Mouse (Mus musculus) cerebellum, postnatal 14 days (tissue): ENCODE results near the gene Gm9999.
"Not testable (repeated sequence)": the region's sequence is repeated elsewhere in the genome, so short reads cannot be mapped to it uniquely, and the experiment has no call there.

Experiments
- DNase-seq, 2 experiments: peaks; one replicate each; pipeline ENCODE4 v3.0.0; 2021; ENCODE audit warnings: mixed read lengths in 2 of 2

The Gm9999 gene

GRCm38 (mm10) chr7:46983280-46983679 lies at the start of gene Gm9999:
Gm9999 (plus strand) TSS chr7:46983580.
- DNase-seq, result no peak

DNA sequence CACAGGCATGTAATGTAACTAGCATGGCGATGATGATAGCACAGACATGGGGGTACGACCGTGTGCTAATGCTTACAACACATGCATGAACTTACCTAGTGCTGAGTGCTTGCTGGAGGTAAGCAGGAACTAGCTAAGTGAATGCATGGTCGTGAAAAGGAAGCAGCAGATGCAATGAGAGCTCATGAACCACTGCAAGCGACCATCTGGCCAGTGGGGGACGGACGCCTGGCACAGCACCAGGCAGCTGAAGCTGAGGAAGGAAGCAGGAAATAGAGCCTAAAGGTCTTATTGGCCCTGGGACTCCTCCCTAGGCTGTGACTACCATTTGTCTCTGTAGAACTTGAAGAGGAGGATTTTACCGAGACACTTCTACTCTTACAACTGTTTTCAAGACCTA lies 48.6 kb upstream of the Gm9999 start:
- DNase-seq, result peak in 1 of 2 experiments; percentile 15

DNA sequence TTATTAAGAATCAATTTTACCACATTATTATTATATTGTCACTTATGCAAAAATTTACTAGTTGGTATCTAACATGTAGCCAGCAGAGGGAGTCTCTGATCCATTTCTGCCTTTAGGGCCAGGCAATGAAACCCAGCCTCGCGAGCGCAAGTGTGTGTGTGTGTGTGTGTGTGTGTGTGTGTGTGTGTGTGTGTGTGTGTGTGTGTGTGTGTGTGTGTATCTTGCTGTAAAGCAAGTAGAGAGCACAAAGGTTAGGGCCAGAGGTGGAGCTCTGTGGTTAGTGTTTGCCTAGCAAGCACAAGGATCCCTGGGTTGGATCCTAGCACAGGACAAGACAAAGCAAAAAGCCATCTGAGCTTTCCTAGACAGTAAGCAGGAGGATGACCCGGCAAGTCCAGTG lies 47.5 kb upstream of the Gm9999 start:
- peak; percentile 40 to 59 for DNase-seq

DNA sequence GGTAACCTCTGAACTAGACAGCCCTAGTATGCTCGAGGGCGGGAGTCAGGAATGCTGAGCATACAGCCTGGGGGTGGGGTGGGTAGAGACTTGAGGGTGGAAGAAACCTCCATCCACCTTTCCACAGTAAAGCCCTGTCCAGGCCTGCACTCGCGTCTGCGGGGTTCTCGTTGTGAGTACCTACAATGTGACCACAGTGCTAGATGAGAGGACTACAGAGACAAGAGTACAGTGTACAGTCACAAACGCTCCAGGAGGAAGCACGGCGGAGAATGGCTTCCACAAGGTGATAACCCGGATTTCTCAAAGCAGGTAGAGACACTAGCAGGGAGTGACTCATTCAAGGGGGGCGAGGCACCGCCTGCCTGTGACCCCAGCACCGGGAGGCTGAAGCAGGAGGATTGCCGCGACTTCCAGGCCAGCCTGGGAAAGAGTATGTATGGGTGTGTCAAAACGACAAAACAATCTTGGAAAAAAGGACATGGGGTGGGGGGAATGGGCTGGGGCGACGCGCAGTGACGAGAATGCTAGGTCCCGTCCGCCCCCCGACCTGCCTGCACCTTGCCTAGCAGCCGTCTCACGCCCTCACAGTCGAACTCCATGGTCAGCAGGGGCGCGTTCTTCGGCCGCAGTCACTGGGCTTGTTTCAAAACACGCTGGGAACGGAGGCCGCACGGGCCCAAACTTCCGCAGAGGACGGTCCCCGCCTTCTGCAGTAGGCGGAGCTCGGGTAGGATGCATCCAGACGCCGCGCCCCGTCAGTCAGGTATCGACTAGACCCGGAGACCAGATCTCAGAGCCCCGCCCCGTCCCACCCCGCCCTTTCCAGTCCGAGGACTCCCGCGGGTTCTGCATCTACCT lies 25.3 kb upstream of the Gm9999 start, which contains the start of gene Uevld:
TSS of gene Uevld (minus strand) at position 697 of the 861 bp plus-strand sequence.
- peak; percentile 97 to 98 for DNase-seq

- peak; percentile 13 to 22 for DNase-seq
Measured at GRCm38 (mm10) chr7:46958853-46959252, 24.5 kb upstream of the Gm9999 start.

DNA sequence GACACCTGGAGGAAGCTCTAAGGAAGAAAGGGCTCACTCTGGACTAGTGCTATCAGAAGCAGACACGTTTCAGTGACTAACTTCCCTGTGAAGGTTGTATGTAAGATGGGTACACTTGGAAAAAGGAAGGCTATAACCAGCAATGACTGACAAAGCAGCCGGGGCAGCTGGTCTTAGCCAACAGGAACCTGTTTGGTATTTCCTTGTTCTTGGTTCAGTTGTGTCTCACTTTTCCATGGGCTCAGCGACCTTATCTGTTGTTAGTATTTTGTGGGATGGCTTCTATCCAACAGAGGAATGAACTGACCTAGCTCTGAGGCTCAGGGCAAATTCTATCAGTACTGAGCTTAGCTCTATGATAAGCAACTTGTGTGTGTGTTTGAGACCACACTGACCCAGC lies 22.4 kb upstream of the Gm9999 start:
- no peak for DNase-seq

DNA sequence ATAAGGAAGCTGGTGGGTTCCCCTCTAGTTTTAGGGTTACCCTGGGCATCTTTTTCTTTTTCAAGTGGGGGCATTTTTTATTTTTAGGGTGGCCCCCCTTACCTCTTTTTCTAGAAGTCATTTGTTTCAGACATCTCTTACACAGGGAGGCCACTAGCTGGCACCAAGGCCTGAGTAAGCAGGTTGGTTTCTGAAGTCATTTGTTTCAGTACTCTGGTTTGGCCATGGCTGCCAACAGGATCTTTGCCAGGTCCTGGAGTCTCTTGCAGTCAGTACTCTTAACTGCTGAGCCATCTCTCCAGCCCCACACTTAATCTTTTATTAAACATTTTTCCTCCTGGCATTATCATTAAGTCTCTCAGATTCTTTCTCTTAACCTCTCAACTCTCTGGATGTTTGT lies 21.2 kb upstream of the Gm9999 start:
- DNase-seq, result peak; percentile 39 to 57

GRCm38 (mm10) chr7:46962806-46963618 lies 20.4 kb upstream of the Gm9999 start:
- DNase-seq, result peak; percentile 83 to 84

DNA sequence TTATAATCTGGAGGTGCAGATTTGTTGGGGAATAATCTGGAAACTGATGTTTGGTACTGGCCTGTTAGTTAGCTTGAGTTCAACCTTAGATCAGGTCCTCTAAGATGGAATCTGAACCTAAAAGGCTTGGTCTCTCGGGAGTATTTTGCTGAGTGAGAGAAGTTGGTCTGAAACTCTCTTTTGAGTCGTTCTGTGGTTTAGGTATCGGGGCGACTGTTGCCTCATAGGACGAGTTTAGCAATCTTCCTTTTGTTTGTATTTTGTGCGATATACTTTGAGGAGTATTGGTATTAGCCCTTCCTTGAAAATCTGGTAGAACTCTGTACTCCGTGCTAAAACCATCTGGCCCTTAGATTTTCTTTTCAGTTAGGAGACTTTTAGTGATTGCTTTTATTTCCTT lies 19.3 kb upstream of the Gm9999 start:
- no peak for DNase-seq

DNA sequence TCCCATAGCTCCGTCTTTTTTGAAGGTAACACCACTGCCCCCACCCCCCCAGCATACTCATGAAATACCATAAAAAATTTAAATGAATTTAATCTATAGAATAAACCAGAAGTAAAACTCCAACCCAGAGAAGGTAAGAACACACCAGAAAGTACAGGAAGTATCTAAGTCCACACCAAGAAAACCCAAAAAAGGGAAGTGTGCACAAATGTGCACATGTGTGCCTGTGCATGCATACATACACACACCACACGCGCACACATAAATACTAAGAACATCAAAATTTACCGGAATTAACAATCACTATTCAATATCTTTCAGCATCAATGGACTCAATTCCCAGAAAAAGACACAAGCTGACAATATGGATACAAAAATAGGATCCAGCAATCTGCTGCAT lies 13.5 kb upstream of the Gm9999 start:
- DNase-seq, result no peak

- no peak for DNase-seq
Measured at GRCm38 (mm10) chr7:46974648-46975047, 8.7 kb upstream of the Gm9999 start.

DNA sequence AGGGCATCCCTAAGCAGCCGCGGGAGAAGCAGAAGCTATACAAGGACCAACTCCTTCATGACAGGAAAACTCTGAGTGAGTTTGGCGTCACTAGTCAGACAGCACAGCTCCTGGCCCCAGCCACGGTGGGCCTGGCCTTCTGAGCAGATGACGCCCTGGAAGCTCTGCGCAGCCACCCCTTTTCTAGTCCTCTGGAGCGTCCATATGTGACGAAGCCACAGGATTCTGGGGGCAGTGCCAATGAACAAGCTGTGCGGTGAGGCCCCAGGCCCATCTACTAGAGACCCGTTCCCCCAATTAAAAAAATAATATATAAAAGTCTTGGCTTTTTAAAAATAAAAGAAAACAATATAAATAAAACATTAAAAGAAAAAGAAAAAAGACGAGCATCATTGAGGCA lies 7.9 kb upstream of the Gm9999 start:
- peak in 1 of 2 experiments; percentile 33 for DNase-seq

GRCm38 (mm10) chr7:46985718-46986505 lies 2.5 kb downstream of the Gm9999 start:
- peak; percentile 40 to 48 for DNase-seq

DNA sequence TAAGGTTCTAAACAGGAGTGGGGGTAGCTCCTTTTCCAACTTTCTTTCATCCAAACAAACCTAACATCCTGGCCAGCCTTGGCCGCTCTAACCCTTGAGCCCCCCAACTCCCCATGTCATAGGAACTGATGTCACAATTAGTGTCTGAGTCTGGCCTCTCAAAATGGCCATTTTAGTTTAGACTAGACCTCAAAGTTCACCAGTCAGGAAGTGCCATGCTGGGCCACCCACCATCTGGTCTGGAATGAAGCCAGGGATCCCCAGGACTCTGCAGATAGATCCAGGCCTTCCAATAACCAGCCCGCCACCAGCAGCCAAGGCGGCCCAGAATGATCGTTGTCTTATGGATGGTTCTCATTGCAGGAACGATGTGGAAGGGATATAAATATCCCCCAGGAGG lies 3.3 kb downstream of the Gm9999 start:
- peak; percentile 68 to 73 for DNase-seq

DNA sequence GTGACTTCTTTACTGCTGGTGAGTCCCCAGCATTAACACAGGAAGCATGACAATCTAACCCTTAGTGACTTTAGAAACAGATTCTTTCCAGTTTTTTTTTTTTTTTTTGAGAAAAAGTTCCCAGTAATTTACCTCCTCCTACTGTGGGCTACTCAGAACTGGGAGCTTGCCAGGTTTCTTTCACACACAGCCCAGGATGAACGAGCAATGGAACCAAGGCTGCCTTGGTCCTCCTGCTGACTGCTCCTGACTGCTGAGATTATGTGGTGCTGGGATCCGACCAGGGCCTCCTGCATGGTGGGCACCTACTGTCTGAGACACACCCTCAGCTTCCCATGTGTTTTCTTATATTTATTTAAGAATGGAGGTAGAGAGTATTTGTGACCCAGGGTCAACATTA lies 3.7 kb downstream of the Gm9999 start:
- DNase-seq, result no peak

- DNase-seq, result not testable (repeated sequence)
Measured at GRCm38 (mm10) chr7:46989387-46989786, 6.0 kb downstream of the Gm9999 start.

DNA sequence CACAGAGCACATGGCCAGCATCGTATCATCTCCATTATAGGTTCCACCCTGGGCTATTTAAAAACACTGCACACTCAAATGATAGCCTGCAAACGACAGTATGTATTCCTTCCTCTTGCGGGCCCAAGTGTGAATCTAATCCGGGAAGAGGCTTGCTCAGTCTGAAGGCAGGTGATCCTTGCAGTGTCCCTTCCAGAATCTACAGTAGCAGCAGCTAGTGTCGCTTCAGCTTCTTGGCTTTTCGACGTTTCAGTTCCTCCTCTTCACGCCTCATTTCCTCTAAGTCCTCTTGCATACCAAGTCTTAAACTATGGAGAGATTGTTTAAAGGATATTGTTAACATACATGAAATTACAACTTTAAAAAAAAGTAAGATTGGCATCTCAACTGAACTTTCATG lies 9.7 kb downstream of the Gm9999 start:
- no peak for DNase-seq

DNA sequence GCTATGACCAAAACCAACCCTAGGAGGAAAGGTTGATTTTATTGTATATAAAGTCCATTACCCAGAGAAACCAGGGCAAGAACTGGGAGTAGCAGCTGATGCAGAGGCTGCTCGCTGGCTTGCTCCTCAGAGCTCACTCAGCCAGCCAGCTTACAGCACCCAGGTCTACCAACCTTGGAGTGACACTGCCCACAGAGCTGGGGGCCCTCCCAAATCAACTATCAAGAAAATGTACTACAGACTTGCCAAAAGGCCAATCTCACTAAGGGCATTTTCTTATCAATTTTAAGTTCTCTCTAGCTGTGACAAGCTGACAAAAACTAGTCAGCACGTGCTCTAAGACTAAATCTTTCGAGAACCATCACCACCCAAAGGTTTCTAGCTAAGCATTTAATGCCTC lies 12.2 kb downstream of the Gm9999 start:
- no peak for DNase-seq

DNA sequence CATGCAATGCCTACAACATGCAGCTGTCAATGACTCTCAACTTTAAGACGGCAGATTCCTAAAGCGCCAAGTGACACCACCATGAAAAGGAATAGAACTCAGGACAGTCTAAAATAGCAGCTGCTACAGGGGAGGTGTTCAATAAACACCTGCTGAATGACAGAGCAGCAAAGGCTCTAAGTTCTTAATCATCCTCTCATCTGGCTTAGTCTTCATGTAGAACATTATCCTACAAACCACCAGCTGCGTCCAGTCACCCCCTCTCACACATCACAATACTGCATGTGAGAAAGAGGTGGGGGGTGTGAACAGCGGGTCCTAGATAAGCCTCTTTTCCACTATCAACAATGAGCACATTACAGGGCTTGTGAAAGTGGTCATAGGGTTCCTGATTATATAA lies 13.6 kb downstream of the Gm9999 start:
- DNase-seq, result no peak

DNA sequence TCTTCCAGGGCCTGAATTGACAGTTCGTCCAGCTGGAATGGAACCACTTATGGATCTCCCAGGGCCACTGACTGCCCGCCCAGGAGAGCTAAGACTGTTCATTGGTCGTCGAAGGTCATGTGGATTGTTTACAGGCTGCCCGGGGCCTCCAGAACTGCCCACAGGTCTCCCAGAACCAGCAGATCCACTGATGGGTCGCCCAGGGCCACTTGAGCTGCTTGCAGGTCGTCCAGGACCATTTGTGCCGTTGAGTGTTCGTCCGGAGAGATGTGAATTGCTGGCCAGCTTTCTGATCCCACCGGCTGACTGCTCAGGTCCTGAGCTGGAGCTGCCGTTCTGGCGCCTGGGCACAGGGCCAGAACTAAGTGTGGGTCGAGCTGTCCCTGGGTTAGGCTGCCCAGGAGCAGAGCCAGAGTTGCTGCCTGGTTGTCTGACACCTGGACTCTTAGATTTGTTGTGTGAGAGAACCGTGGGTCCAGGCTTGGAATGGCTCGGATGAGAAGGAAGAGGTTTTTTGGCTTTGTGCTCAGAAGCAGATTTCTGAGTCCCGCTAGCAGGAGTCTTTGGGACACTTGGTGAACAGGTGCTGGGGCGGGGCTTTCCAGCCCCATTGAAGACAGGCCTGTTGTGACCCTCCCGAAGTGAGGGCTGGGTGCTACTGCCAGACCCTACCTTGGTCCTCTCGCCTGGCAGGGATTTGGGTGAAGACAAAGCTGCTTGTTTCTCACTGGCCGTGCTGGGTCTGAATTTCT lies 14.4 kb downstream of the Gm9999 start:
- DNase-seq, result peak; percentile 84 to 85

GRCm38 (mm10) chr7:46998942-46999341 lies 15.6 kb downstream of the Gm9999 start:
- no peak for DNase-seq

- DNase-seq, result no peak
Measured at GRCm38 (mm10) chr7:46999983-47000643, 16.7 kb downstream of the Gm9999 start.
